Mouse (Mus musculus) urinary bladder, postnatal 4 days (tissue): ENCODE measurements around the gene Clcn3.

ENCODE experiments used
- DNase-seq, 2 experiments: peaks; one replicate each; pipeline ENCODE4 v3.0.0; 2021 to 2022; ENCODE audit warnings: low spot score in 2 of 2

Gene Clcn3

DNA sequence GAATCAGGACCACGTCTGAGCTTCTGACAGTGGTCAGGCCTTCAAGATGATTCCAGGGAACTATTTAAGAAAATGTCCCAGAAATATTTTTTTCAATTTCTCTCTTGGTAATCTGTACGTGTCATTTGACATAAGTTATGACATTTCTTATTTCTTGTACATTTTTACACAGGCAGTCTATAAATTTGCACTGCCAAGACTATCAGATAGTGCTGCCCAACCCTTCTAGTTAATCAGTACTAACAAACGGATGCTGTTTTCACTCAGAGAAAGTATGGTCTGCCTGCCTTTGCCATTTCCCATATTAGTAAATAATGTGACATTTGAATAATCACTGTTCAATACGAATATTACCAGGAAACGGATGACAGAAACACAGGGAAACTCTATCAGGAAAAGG lies 30.3 kb downstream of the Clcn3 start:
- no peak for DNase-seq

DNA sequence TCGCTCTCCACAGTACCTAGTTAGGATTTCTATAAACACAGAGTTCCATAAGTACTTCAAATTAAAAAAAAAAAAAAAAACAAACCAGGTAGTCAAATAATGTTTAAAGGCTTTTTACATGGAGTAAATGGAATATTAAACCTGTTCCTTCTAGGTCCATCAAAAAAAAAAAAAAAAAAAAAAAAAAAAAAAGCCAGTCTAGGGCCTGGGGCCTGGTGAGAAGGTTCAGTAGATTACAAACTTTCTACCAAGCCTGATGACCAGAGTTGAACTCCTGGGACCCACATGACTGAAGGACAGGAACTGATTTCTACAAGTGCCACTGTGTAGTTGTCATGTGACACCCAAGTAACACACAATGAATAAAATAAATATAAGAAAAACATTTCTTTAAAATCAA lies 31.3 kb downstream of the Clcn3 start:
- no peak for DNase-seq

DNA sequence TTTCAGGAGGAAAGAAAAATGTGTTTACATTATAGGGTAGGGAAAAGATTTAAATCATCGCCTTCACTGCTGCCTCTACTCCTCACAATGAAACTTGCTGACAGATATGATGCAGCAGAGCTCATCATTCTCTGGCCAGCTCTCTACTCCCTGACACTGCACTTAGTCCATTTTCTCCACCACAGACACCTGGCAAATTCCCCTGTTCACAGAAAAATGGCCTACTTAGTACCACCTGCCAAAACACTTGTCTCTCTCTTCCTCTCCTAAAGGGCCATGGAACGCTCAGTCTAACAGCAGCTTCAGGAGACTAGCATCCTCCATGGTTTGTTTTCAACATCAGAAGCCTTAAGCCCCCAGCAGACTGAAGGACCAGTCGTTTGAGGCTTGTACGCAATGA lies 31.8 kb downstream of the Clcn3 start:
- DNase-seq = no peak

DNA sequence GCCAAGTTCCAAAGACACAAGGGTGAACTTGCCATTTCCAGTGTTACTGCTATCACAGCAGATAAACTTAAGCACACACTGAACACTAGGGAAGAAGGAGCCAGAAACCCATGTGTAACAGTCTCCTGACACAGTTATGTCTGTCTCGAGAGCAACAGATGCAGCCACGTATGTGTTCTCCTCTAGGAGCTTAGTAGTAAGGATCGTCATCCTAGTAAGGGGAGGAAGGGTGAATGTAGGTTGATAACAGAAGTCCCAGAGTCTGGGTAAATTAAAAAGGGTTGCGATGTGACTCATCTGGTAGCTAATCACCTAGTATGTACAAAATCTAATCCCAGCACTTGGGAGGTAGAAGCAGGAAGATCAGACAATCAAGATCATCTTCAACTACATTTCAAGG lies 33.2 kb downstream of the Clcn3 start:
- DNase-seq = no peak

DNA sequence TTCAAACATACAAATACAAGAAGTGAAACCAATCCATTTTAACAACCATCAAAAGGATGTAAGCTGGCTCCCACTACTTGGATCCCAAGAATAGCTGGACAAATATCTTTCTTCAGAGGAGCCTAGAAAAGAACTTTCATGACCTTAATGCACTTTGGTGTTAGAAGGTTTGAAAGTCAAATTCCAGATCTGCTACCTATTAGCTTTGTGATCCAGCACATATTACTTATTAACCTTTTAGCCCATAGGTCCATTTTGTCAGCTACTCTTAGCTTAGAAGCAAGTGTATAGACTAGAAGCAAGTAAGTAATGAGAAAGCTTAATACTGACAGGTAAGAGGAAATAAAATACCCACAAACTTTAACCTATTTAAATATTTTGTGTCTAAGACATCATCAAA lies 35.6 kb downstream of the Clcn3 start:
- DNase-seq = no peak

DNA sequence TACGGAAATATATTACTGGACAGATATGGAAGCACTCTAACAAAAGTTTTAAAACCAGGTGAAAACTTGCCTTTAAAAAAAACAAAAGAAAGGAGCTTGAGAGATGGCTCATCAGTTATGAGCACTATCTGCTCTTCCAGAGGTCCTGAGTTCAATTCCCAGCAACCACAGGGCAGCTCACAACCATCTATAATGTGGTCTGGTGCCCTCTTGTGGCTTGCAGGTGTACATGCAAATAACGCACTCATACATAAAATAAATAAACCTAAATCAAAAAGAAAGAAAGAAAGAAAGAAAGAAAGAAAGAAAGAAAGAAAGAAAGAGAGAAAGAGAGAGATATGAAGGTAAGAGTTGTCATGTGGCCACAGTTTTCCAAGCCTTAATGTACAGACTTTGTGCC lies 40.2 kb downstream of the Clcn3 start:
- DNase-seq = no peak

DNA sequence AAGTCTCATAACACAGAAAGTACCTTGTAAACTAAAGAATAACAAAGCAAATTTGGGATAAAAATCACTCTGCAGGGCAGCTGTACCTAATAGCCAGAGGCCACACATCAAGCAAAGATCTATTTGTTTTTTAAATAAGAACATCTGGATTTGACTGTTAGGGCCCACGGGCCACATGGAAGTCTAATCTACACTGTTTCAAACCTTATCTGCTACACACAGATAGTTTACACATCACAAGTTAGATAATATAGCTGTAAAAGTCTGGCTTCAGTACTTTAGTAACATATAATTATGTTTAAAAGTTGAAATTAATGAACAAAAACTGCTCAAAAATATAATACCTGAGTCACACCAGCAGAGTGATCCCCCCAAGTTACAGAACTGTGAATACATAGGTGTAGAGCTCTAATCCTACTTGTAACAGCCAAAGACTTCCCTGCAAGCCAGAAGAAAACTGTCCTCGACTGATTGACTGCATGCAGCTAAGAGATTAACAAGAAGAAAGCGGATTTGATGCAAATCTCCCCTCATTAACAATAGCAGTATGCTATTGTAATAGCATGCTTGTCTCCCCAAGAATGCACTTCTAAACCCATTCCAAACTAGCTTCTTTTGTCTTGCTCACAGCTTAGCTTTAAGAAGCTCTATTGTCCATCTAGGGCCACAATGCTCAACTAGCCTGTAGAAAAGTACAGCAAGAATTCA lies 44.2 kb downstream of the Clcn3 start:
- DNase-seq = no peak

DNA sequence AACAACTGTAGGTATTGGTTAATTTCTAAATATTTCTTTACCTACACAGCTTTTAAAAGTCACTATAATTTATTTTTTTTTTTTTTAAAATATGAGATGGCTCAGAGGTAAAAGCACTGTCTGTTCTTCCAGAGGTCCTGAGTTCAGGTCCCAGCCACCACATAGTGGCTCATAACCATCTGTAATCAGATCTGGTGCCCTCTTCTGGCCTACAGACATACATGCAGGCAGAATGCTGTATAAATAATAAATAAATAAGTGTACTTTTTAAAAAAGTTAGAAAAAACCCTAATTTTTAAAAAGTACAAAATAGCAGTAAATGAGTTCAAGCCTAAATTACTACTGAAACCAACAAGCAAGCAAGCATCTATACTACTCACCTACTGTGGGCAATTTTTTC lies 49.5 kb downstream of the Clcn3 start:
- no peak for DNase-seq

DNA sequence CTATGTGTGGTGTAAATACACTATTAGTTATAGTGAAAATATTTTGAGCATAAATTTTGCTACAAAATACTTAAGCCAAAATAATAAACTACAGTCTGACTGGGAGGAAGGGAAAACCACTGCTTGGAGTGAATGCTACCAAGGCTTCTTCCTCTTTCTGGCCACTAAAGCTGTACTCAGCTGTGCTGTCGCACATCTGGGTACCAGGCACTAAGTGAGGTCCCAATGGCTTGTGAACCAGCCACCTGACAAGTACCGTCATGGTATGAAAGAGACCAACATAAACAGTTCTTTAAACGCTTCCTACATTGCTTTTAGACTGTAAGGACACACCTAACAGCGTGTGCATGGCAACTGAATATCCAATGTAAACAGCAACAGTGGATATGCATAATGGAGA lies 62.9 kb downstream of the Clcn3 start:
- no peak for DNase-seq

DNA sequence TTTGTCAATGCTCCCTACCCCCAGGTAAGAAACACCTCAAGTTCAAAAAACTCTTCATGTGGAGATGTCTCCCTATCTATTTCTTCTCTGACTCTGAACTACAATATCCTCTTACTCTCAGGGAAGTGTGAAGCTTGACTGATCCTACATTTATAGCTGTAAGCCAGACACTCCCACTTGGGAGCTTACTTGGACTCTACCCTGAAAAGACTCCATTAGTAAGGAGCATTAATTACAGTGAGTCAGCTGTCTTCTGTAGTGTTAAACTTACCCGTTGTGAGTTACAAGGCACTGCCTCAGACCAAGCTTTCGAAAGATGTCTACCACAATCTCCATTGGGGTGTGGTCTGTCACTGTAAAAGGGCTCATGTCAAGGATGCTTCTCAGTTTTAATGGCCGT lies 64.0 kb downstream of the Clcn3 start:
- no peak for DNase-seq

DNA sequence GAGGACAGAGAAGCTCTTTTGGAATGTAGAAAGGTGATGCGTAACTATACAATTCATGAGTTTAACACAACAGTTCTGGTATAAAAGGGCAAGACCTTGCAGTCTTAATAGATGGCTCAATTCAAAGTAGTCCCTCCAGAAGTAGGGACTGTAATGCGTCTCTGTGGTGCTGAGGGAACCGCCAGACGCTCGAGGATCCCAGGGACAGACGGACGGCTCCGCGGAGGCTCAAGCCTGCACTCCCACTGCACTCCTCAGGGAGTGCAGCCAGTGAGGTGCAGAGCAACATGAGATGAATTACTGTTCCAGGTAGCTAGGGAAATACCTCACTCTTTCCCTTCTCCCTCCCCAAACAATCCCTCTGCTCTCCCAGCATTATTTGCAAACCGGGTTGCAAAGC lies 70.5 kb downstream of the Clcn3 start:
- DNase-seq = no peak

DNA sequence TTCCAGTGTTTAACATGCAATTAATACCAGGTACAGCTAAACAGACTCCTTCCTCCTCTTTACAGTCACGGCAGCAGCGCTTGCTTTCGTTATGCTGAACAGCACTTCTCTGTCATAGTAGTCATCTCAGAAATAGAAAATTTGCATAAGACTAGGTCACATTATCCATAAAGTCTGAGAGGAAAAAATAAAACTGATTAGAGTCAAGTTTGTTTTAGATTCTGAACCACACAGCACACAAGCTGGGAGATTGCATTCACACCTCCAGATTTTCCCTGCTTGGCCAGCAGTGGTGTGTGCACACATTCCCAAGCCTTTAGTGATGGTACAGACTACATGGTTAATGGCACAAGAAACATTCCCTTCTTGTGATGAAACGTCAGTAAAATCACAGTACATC lies 71.0 kb downstream of the Clcn3 start:
- no peak for DNase-seq

DNA sequence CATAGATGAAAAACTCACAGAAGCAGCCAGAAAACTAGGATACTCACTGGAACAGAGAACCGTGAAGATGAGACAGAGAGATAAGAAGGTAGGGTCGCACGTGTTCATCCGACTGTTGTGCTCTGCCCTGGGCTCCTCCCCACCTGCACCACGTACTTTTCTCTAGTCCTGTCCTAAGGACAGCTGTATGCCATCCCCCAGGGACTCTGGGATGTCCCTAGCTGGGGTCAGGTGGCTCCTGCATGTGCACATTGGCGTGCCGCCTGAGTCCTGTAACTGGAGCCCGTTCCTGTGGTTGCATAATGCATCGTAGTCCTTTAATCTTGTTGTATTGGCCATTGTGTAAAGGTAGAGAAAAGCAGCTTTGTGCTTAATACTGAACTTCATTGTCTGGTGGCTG lies 83.0 kb downstream of the Clcn3 start:
- no peak for DNase-seq

DNA sequence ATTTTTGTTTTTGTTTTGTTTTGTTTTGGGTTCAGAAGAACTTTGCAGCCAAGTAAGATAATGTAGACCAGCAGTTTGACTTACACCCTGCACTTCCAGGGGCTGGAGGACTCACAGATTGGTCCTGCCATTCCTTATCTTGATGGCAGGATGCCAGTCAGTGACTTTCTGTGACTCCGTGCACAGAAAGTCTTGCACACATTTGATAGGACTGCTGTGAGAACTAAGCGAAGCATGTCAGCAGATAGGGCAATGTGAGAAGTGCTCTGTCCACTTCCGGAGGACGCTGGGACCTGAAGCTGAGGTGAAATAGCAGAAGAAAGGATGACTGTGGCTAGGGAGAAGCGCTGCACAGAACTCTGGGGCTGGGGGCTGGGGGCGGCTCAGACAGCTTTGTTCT lies 87.2 kb downstream of the Clcn3 start:
- no peak for DNase-seq

DNA sequence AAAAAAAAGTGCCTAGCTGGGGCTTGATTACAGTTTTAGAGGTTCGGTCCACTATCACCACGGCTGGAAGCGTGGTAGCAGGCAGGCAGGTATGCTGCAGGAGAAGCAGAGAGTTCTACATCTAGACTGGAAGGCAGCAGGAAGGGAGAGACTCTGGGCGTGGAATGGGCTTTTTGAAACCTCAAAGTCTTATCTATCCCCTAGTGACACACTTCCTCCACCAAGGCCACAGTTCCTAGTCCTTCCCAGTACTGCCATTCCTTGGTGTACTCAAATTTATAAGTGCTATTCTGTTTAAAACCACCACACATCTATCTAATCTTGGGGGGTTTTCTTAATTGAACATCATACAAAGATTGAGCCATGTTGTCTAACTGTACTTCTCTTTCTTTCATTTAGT lies 91.3 kb downstream of the Clcn3 start:
- DNase-seq = no peak

DNA sequence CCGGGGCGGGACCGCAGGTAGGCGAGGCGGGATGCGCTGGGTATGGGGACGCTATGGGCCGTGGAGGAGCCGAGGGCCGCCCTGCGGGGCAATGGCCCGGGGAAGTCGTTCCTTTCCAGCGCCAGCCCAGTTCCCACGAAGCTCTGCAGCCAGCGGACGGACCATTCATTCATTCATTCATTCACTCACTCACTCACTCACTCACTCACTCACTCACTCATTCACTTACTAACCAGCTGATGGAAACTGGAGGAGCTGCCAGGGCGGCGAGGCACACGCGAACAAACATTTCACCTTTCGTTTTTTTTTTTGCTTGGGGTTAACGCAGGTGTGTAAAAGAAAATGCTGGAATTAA lies 92.6 kb downstream of the Clcn3 start:
- DNase-seq = no peak

DNA sequence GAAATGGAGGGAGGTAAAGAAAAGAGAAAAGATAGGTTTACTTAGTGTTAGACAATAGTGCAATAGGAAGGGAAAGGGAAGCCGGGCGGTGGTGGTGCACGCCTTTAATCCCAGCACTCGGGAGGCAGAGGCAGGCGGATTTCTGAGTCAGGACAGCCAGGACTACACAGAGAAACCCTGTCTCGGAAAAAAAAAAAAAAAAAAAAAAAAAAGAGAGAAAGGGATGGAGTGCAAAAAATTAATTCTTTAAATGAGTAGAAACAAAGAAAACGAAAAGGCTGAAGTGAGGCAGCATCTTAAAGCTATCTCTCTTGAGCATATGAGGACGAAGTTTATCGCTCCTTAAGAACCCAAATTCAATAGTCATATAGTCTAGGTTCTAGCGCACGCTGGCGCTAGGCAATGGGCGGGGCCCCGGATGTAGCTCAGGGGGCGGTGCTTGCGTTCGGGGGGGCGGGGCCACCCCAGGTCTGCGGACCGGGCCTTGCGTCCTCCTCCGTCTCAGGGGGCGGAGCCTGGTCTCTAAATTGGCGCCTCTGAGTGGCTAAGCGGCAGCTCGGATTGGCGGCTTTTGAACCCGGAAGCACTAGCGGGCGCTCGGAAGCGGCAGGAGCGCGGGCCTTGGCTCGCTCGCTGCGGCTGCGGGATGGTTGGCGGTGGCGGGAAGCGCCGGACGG lies 93.1 kb downstream of the Clcn3 start, which contains the start of gene Hpf1:
TSS of gene Hpf1 (plus strand) at position 576 of the 677 bp plus-strand sequence.
- DNase-seq = peak; percentile 91 to 95

DNA sequence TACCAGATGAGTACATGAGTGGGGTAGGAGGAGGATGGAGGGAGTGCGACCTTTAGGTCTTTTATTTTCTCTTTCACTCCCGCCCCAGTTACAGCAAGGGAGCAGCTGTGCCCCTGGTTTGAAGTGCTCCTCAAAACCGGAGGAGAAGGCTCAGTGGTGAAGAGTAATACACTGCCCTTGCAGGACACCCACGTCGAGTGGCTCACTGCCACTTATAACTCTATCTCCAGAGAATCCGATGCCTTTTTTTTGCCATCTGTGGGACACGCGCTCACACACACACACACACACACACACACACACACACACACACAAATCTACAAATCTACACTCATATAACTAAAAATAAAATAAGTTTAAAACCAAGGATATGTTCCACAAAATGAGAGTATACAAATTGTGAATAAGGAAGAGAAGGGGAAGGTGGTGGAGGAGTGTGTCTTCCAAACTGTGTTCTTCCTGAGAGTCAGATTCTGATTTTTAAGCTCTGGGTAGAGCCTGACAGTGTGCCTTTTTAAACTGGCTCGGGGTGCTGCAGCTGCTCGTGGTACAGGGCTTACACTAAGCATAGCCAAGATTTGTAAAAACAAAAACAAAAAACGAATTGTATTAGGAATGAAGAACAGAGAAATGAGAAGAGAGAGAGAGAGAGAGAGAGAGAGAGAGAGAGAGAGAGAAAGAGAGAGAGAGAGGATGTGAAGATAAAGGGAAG lies 93.8 kb downstream of the Clcn3 start:
- DNase-seq = no peak

DNA sequence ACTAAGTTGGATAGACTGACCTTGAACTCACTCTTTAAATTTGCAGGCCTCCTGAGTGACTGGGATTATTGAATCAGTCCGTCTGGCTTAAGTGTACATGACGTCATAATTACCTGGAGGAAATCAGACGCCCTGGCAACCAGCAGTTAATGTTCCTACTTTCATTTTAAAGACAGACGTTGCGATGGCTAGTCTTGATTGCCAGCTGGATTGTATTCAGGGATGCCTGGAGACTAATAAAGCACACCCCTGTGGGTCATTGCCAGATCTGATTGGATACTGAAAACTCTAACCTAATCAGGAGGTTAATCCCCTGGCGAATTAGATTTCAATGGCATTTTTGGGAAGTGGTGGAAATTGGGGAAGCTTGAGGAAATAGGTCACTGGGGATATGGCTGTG lies 96.4 kb downstream of the Clcn3 start:
- DNase-seq = no peak

DNA sequence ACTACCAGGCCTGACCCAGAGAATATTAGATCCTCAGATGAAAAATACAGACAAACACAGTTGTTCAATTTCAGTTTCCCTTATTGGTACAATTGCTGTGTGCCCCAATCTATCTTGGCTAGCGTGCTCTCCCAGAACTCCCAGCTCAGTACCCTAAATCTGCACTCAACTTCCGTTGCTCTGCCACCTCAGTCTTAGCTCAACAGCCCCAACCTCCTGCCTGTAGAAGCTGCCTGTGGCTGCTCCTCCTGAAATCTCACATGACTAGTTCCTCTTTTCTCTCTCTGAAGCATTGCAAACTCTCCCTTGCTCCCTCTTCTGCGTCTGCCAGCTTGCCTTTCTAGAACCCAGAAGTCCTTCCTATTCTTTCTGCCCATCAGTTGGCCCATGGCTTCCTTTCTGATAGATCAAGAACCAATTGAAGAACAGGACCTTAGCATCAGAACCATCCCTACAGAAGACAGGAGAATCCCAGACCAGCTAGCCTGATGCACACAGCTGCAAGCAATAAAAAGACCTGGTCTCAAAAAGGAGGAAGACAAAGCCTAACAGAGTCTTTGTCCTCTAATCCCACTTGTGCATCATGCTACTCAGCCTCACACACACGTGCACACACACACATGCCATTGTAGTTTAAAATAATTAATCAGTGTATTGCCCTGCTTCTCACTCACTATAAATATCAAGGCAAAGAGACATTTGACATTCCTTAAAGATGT lies 99.5 kb downstream of the Clcn3 start:
- DNase-seq = no peak

DNA sequence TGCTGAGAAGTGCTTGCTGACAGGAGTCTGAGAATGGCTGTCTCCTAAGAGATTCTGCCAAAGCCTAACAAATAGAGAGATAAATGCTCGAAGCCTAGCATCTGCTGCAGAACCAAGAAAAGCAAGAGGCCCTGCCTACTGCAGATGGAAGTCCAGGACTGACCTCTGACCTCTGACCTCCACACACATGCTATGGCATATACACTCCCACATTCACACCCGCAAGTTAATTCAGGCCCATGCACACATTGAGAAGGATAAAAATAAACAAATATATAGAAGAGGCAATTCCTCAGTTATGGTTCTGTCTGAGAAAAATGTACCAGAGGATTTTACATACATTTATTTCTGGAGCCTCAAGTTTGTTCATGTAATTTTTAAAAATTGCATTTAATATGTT lies 104.5 kb downstream of the Clcn3 start:
- DNase-seq = no peak
